Mouse (Mus musculus): Measurements from ENCODE around the gene Gpsm2. TPM values are rescaled to one million over a fixed set of nuclear protein-coding genes. Genes with fewer than 3 reads are reported as not detected.

Gpsm2 gene
- total RNA-seq (2023) = 10 to 100 TPM; 15.7 to 26.1 TPM

DNA sequence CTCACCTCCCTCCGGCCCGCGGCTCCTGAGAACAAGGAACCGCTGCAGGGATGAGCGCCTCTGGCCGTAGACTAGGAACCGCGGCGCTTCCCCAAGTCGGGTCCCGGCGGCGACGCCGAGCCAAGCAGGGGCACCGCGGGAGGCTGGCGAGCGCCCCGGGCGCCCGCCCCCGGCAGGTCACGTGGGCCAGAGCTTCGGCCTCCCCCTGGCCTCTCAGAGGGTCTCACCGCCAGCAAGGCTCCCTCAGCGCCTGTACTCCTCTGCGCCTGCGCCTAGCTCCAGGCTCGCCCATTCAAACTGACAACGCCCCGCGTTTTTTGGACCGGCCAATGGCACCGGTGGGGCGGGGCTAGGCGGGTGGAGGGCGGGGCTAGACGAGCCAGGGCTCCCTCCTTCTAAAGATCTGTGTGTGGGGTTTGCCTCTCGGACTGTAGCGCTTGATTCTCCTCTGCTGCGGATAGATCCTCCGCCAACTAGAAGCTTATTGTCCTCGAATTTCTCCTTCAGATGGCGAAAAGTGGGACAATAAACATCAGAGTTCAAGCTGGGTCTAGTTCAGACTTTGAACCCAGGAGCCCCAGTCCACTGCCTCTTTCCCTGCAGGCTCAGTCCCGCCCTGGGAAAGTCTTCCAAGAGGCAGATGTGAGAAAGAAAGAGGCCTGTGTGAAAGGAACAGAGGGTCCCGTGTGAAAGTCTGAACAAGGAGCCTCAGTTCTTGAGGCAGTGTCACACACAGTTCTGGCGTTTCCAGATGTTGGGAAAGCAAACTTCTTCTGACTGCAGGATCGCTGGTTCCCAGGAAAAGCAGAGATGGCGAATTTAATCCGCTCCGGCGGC is at the start of gene Gpsm2:
Gpsm2 (minus strand) TSS at position 274 of the 837 bp plus-strand sequence.

DNA sequence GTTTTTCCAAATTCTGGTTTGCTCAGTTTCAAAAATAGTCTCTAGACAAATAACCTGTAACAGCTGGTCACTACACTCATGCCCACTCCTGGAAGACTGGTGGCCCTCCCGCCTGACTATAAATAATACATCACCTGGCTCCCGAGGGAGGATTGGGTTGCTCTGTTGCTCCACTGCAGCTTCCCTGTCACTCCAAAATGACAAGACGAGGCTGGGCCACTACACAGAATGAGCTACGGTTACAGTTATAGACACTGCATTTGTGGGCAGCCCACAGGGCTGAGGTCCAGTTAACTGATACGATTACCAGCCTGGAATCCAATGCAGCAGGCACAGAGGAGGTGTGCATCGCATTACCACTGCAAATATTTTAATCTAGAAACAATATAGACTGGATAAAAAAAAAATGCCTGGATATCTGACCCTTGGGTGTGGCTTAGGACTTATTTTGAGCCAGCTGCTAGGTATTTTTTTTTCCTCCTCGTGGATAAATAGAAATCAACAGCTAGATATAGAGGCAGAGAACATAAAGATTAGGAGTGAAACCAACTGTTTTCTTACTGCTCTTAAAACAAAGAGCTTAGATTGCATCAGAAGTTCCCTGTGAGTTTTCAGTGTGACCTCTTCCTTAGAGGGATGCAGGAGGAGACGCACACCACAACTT is 17.1 kb upstream of the Gpsm2 start, which contains the start of gene Aknad1:
Aknad1 (plus strand) TSS at position 614 of the 664 bp plus-strand sequence.

DNA sequence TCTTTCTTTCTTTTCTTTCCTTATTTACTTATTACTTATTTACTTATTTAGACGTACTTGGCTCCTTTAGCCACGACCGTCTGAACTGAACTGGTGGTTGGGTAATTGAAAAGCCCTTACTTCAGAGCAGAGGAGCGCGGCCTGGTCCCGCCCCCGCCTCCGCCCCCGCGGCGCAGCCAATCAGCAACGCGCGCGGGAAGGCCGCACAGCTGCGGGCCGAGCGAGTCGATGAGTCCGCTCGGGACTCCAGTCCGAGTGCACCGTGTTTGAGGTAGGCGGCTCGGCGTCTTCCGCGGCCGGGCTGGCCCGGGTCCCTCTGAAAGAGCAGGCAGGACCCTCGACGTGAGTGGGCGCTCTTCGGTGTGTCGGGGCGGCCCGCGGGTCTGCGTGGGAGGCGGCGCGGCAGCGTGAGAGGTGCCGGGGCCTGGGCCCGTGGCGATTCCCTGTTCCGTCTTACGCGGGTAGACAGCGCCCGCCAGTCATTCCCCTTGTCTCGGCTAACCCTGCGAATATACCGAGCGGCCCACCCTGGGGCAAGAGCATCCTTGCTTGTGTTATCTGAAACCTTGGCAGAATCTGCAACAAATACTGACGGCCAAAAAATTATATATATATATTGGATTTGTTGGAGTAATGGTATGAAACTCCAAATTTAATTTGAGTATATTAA is 68.3 kb downstream of the Gpsm2 start, which contains the start of gene Clcc1:
Clcc1 (plus strand) TSS at position 204 of the 670 bp plus-strand sequence.

Other genes starting within 250 kb of the Gpsm2 start
- gene 1700013F07Rik, start 188.2 kb downstream of the Gpsm2 start, total RNA-seq (2023) = not detected
- not detected for gene 5330417C22Rik, start 185.8 kb downstream of the Gpsm2 start, total RNA-seq (2023)
- gene Tmem167b, start 159.8 kb downstream of the Gpsm2 start, total RNA-seq (2023) = 10 to 100 TPM; 35.3 to 37.7 TPM
- 10 to 100 TPM; 22.6 to 29.8 TPM for gene Taf13, start 150.6 kb downstream of the Gpsm2 start, total RNA-seq (2023)
- gene Wdr47, start 131.0 kb downstream of the Gpsm2 start, total RNA-seq (2023) = 1 to 10 TPM; 4.1 to 9.3 TPM
- gene Clcc1, start 68.4 kb downstream of the Gpsm2 start, total RNA-seq (2023) = 10 to 100 TPM; 15.8 to 24.6 TPM
- under 1 TPM in 1 of 2 experiments, not detected in 1; 0.16 TPM for gene Aknad1, start 17.3 kb upstream of the Gpsm2 start, total RNA-seq (2023)
- gene Stxbp3, start 118.2 kb upstream of the Gpsm2 start, total RNA-seq (2023) = 10 to 100 TPM; 41.8 to 53.1 TPM
- gene Fndc7, start 167.7 kb upstream of the Gpsm2 start, total RNA-seq (2023) = under 1 TPM in 1 of 2 experiments, not detected in 1; 0.46 TPM
- 10 to 100 TPM; 92.4 to 98.8 TPM for gene Prpf38b, start 189.4 kb upstream of the Gpsm2 start, total RNA-seq (2023)
- not detected for gene Henmt1, start 217.6 kb upstream of the Gpsm2 start, total RNA-seq (2023)
- not detected for gene Gm9857, start 218.1 kb upstream of the Gpsm2 start, total RNA-seq (2023)

Data from neutrophil, adult 59 days (primary cell).